Mouse (Mus musculus) brown adipose tissue, adult 24 weeks (tissue): ENCODE results near the gene Ttc8. TPM values are rescaled to one million over a fixed set of nuclear protein-coding genes. Genes with fewer than 3 reads are reported as not detected.

ENCODE experiments used
- H3K27ac ChIP-seq: fragments of 200-500 bp; replicated peaks from 2 replicates; pipeline ENCODE4 v1.5.1; 2012; ENCODE audit warnings: low read depth, mild to moderate bottlenecking, low read length
- H3K4me1 ChIP-seq: fragments of 200-500 bp; 2 replicates; pipeline ENCODE4 v1.6.1; 2012; ENCODE audit warnings: low read length, mixed read lengths; ENCODE audit not compliant: control insufficient read depth, insufficient read depth, insufficient read length
- H3K4me3 ChIP-seq: fragments of 200-500 bp; 2 replicates; pipeline ENCODE4 v1.5.1; 2012; ENCODE audit warnings: low read depth, mild to moderate bottlenecking, low read length, moderate library complexity; ENCODE audit not compliant: insufficient read depth
- polyA plus RNA-seq: library from polyadenylated mRNA; stranded (reverse); fragments of >200 nt; gene quantifications from 2 replicates; pipeline ENCODE4 v1.2.4, GENCODE M21; 2012; ENCODE audit not compliant: missing spikeins, insufficient read depth, insufficient read length

The Ttc8 gene
- polyA plus RNA-seq, 1 experiment, result 18.8 TPM

DNA sequence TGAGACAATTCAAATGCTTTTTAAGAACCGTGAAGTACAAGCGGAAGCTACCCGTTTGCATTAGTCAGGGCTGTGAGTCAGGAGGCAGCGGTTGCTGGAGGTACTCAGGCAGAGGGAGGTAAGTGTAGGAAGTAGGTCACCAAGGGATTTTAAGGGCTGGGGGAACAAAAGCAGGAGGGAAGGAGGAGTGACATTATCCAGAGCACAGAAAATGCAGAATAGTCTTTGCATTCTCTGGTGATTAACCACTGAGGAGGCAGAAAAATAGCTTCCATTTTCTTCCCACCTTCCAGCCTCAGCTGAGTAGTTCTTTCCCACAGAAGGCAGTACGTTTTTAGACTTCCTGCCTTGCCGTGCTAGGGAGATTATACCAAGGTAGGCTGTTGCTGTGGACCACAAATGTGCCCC lies 76.2 kb downstream of the Ttc8 start:
- Histone ChIP-seq H3K27ac (no peak overlapping the region), H3K4me1 (no peaks in the 10 kb centered on the region), H3K4me3 (no peak overlapping the region)

DNA sequence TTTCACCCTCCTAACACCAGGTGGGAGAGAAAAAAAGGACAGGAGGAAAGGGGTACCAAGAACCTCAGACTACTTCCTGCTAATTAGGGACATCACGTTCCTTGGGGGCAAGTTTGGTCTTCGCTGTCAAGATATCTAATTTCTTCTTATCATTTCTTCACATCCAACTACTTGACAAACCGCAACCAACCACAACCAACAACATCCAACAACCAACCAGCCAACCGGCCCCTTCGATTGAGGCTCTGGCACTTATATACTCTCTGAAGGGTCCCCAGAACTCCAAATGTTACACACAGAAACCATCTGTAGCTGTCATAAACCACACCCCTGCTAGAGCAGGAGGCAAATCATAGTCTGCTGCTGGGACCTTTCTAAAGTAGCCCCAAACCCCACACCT lies 76.7 kb downstream of the Ttc8 start:
- no peaks in the 10 kb centered on the region for H3K4me1 ChIP-seq
- no peak overlapping the region for H3K27ac ChIP-seq
- H3K4me3 ChIP-seq, result no peak overlapping the region

DNA sequence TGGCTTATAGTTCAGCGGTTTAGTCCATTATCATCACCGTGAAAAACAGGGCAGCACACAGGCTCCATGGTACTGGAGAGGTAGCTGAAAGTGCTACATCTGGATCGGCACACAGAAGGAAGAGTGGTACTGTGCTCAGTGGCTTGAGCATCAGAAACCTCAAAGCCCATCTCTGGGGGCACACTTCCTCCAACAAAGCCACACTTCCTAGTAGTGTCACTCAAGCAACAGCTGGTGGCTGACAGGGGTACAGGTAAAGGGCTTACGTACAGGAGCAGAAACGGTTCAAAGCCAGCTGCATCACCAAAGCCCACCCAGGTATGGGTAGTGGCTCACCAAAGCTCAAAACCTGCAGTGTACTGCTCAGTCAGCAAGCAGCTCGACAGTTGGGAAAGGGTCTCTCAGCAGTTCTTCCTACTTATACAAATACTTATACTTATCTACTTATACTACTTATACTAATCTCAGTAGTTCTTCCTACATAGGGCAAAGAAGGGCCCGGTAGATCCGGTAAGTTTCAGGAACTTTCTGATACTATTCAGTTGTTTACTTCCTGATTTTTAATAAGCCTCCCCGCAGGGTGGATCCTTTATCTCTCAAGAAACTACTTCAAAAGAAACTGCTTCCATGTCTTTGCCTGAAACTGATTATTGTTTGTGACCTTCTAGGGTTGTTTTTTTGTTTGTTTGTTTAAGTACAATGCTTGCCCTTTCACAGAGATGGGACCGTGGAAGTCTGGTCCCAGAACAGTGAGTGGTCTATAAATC lies 78.5 kb downstream of the Ttc8 start:
- Histone ChIP-seq H3K4me3 (no peak overlapping the region), H3K4me1 (no peaks in the 10 kb centered on the region), H3K27ac (no peak overlapping the region)

DNA sequence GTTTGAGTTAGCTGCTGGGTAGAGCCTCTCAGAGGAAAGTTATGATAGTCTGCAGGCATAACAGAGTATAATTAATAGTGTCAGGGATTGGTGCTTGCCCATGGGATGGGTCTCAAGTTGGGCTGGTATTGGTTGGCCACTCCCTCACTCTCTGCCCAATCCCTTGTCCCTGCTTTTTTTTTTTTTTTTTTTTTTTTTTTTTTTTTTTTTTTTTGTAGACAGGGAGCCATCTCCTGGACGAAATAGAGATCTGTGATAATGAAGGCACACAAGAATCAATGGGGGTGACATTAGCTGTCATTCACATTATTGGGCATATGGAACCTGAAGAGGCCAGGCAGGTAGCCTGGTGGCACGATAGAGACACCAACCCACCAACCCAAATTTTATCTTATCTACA lies 79.9 kb downstream of the Ttc8 start:
- H3K4me3 ChIP-seq, result no peak overlapping the region
- H3K27ac ChIP-seq, result no peak overlapping the region
- no peaks in the 10 kb centered on the region for H3K4me1 ChIP-seq

DNA sequence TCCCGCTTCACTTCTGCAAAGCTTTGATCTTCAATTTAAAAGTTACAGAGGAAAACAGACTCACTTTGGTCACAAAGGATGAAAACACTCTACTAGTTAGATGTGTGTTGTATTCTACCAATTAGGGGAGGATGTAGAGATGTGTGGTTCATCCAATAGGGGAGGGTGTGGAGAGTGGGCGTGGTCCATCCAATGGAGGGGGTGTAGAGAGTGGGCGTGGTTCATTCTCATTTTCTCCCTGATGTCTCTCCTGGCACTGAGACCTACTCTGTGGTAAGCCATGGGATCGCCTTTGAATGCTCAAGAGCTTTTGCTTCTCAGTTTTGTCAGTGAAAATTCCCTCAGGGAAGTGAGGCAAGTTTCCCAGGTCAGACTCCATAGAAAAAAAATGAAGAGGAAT lies 82.7 kb downstream of the Ttc8 start:
- Histone ChIP-seq H3K27ac (no peak overlapping the region), H3K4me3 (no peak overlapping the region), H3K4me1 (no peaks in the 10 kb centered on the region)

DNA sequence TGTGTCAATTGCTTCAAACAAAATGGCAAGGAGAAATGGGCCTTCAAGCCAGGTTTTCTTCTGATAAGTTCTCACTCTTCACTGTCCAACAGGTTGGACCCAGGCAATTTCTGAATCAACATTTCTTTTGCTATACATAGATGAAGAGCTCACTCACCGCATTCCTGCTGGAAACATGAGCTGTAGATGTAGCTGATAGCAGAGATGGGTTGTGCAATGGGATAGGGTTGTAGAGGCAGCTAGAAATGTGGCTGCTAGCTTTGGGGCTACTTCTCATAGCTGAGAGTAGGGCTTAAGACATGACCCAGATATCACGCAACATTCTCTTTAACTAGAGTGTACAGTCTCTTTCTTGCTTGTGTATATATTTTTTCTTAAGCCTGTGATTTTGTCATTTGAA lies 84.4 kb downstream of the Ttc8 start:
- H3K27ac ChIP-seq, result no peak overlapping the region
- no peak overlapping the region for H3K4me3 ChIP-seq
- no peaks in the 10 kb centered on the region for H3K4me1 ChIP-seq

DNA sequence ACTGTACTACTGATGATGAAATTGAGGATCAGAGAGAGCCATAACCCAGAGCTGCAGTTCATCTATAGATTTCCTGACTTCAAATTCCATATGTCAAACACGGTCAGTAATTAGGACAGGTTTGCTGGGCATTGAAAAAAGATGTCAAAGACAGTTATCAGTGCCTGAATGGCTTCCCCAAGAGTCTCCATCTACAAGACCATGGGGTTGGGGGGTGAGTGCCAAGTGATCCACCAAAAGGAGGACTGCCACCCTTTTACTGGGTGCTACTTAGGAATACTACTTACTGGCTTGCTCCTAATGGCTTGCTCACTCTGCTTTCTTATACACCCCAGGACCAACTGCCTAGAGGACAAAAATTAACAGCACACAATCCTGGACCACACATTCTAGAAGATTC lies 88.4 kb downstream of the Ttc8 start:
- no peak overlapping the region for H3K4me3 ChIP-seq
- no peak overlapping the region for H3K27ac ChIP-seq
- H3K4me1 ChIP-seq, result no peaks in the 10 kb centered on the region

DNA sequence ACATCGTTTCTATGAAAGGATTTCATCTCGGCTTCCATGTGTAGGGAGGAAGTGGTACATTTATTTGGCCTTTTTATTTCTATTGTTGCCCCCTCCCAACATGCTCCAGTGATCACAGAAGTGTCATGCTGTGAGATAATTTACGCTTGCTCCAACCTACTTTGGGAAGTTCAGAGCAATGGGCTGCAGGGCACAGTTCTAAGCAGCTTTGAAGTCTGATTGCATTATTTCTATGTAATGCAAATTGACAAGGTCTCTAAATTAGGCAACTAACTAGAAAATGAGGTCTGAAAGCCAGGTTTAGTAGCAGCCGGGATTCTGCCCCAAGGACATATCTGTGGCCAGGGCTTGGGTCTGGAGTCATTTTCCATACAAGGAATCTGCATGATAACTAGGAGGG lies 89.1 kb downstream of the Ttc8 start:
- Histone ChIP-seq H3K4me1 (no peaks in the 10 kb centered on the region), H3K27ac (no peak overlapping the region), H3K4me3 (no peak overlapping the region)

DNA sequence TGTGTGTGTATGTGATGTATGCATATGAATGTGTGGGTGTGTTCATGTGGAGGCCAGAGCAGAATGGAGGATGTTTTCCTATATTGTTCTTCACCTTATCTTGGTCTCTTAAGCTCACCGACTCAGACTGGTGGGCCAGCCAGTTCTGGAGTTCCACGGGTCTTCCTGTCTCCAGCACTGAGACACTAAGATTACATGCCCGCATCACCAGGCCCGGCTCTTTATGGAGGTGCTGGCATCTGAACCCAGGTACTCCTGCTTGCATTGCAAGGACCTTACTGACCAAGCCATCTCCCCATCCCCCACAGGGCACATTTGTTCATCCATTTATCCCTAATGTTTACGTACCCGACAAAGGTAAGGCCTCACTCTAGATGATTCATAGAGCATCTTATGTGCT lies 89.7 kb downstream of the Ttc8 start:
- no peak overlapping the region for H3K4me3 ChIP-seq
- no peak overlapping the region for H3K27ac ChIP-seq
- no peaks in the 10 kb centered on the region for H3K4me1 ChIP-seq

DNA sequence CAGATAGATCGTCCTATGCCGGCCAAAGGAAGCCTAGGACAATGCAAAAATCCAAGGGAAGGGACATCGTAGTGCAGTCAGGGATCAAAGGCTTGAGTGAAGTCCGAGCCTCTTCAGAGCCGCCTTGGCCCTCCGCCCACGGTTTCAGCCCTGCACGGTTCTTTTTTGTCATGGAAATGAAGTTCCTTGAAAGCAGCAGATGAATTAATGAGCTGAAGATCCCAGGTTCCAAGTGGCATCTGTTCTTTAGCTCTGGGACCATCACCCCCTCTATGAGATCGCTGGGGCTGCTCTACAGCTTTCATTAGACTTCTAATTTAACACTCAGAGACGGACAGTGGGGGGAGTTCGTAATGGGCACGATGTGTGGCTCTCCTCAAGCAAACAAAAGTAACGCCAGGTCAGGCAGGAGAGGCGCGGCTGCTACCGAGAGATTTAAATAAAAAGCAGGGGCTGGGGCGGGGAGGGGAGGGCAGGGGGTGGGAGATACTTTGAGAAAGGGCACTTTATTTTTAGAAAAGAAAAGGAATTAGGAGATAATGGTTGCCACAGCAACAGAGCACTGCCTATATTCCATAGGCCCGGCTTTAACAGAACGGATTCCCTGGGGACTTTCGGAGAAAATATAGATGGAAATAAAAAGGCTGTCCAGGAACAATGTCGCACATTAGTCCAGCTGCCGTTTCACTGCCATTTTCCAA lies 90.9 kb downstream of the Ttc8 start:
- H3K4me1 ChIP-seq, result no peaks in the 10 kb centered on the region
- no peak overlapping the region for H3K4me3 ChIP-seq
- no peak overlapping the region for H3K27ac ChIP-seq

DNA sequence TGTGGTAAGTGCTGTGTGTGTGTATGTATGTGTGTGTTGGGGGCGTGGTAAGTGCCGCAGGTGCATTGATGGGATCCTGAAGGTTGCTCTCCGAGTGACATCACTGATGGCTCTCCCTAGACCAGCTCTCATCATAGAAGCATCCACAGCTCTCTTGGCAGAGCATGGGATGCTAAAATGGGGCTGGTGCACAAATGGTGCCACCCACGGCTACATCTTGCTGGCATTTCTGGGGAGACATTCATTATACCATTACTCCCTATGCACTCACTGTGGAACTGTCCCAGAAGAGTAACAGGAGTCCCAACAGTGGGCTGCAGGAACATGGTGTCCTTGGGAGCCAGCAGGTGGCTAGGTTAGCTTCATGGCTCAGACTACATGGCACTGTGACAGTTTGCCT lies 95.5 kb downstream of the Ttc8 start:
- Histone ChIP-seq H3K27ac (no peak overlapping the region), H3K4me3 (no peak overlapping the region), H3K4me1 (no peaks in the 10 kb centered on the region)

DNA sequence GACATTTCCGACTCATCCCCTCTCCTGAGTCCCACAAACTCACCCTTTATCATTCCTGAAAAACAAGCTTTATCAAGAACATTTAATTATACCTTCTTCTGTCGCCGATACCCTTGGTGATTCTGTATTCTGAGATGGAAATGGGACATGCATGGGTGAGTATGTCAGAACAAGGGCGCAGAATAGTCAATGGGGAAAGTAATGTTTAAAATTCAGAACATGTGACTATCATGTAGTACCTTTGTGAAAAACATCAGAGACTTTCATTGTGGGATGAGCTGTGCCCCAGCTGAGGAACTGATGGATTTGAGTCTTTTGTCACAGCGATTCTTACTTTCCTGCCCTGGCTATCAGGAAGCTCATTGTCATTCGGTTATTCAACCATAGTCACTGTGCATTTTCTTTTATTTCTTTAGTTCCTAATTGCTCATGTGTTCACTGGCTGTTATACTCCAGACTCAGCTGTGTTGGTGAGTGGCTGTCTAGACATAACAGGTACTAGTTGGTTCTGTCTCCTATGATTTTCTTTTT lies 104.1 kb downstream of the Ttc8 start:
- Histone ChIP-seq H3K4me3 (no peak overlapping the region), H3K4me1 (no peaks in the 10 kb centered on the region), H3K27ac (no peak overlapping the region)

DNA sequence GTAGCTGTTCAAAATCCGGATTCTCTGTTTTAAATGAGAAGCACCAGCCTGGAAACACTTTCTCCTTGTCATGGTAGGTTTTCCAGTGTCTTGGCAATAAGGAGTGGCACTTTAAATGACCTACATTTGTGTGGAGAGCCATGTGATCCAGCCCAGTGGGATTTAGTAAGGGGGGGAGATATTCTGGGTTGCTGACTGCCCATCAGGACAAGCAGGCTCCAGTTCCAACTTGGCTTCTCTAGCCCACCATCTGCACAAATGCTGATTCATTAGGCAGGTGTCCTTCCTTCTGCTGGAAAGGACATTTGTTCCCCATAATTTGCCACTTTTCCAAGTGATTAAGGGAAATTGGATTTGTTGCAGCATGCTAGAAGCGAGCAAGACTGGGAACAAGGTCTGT lies 105.9 kb downstream of the Ttc8 start:
- Histone ChIP-seq H3K4me3 (no peak overlapping the region), H3K27ac (no peak overlapping the region), H3K4me1 (no peaks in the 10 kb centered on the region)

DNA sequence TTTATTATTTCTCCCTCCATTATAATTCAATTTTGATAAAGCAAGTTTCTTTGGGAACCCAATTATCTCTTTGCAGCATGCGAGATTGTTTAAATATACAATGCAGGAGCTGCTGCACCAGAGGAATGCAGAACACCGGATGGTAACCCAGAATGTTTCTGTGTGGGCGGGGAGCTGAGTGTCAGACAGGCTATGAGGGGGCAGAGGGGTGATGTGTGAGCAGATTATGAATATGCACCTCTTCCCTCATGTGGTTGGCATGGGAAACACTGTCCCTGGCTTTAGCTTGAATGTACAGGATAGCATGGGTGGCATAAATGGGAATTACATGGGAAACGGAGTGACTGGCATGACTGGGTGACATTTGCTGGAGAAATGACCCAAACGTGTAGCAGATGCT lies 108.3 kb downstream of the Ttc8 start:
- H3K27ac ChIP-seq, result no peak overlapping the region
- H3K4me1 ChIP-seq, result no peaks in the 10 kb centered on the region
- H3K4me3 ChIP-seq, result no peak overlapping the region

DNA sequence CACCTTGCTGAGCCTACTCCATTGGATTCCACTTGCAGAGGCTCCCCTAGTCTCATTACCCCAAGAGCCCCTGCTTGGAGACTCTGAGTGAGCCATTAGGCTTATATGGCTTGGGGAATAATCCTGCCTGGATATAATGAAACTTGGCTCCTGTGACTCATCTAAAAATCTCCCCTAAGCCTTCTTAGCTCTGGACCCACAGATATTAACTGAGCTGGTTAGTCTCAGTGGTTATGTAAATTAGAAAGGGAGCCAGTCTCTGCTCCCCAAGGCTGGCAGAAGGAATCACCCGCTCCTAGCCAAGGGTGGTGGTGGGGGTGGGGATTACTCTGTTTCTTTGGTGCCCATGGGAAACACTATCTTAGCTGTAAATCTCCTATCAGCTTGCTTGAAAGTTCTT lies 109.6 kb downstream of the Ttc8 start:
- no peaks in the 10 kb centered on the region for H3K4me1 ChIP-seq
- no peak overlapping the region for H3K4me3 ChIP-seq
- no peak overlapping the region for H3K27ac ChIP-seq
